Mouse (Mus musculus) limb, embryonic 15.5 days (tissue): ENCODE measurements around the gene Eef1e1. TPM values are rescaled to one million over a fixed set of nuclear protein-coding genes. Genes with fewer than 3 reads are reported as not detected.

Experiments used
- ATAC-seq: fragments of 200-750 bp; cut with Nextera tagmentation; 2 replicates; pipeline ENCODE4 v1.8.0; 2017; ENCODE audit warnings: low read depth, moderate TSS enrichment; ENCODE audit not compliant: insufficient number of reproducible peaks, low FRiP score, low TSS enrichment
- H3K27ac ChIP-seq: fragments of 300-500 bp; sonication (generic); 2 replicates; pipeline ENCODE4 v1.5.1; 2015; ENCODE audit warnings: moderate library complexity, mild to moderate bottlenecking, inconsistent platforms
- H3K27me3 ChIP-seq: fragments of 300-500 bp; sonication (generic); 2 replicates; pipeline ENCODE4 v1.6.1; 2015; ENCODE audit warnings: inconsistent platforms
- H3K36me3 ChIP-seq: fragments of 300-500 bp; sonication (generic); 2 replicates; pipeline ENCODE4 v1.6.1; 2015; ENCODE audit warnings: inconsistent platforms
- H3K4me1 ChIP-seq: fragments of 300-500 bp; sonication (generic); 2 replicates; pipeline ENCODE4 v1.6.1; 2015; ENCODE audit warnings: inconsistent platforms
- H3K4me2 ChIP-seq: fragments of 300-500 bp; sonication (generic); 2 replicates; pipeline ENCODE4 v1.6.1; 2015; ENCODE audit warnings: mild to moderate bottlenecking, inconsistent platforms
- H3K4me3 ChIP-seq: fragments of 300-500 bp; sonication (generic); 2 replicates; pipeline ENCODE4 v1.5.1; 2015; ENCODE audit warnings: mild to moderate bottlenecking, inconsistent platforms
- H3K9ac ChIP-seq: fragments of 300-500 bp; sonication (generic); 2 replicates; pipeline ENCODE4 v1.6.1; 2015; ENCODE audit warnings: inconsistent platforms
- H3K9me3 ChIP-seq: fragments of 300-500 bp; sonication (generic); 2 replicates; pipeline ENCODE4 v1.6.1; 2016; ENCODE audit warnings: inconsistent platforms
- WGBS: fragments of 180-500 bp; shearing (Covaris S2); methylation state at CpG from one replicate; pipeline ENCODE4 v1.1.7; 2015; 5-methylcytosine and 5-hydroxymethylcytosine counted together
- polyA plus RNA-seq: library from polyadenylated mRNA; unstranded; fragments of >200 nt; fragmentation: Nextera tagmentation; extraction: Ambion mirVana; gene quantifications from 2 replicates; pipeline ENCODE4 v1.2.1, GENCODE M21; 2015

Eef1e1 gene
- polyA plus RNA-seq, 1 experiment from 2014 or later, result 36.1 TPM

- H3K4me2 ChIP-seq, result no peak overlapping the region
- 0 out of 2 replicates have a peak, but pooled peaks cover 12% of the 10 kb centered on the region for H3K36me3 ChIP-seq
- no peaks in the 10 kb centered on the region for H3K27me3 ChIP-seq
- H3K27ac ChIP-seq, result no peak overlapping the region
- 71% methylated on average over 17 of the region's 17 CpGs for WGBS
- no peak overlapping the region for H3K9ac ChIP-seq
- no peaks in the 10 kb centered on the region for H3K9me3 ChIP-seq
- ATAC-seq, result no peak
- no peaks in the 10 kb centered on the region for H3K4me1 ChIP-seq
- H3K4me3 ChIP-seq, result no peak overlapping the region
Measured at GRCm38 (mm10) chr13:38602243-38602832, 56.5 kb downstream of the Eef1e1 start.

GRCm38 (mm10) chr13:38600811-38601210, 58.0 kb downstream of the Eef1e1 start:
- H3K36me3 ChIP-seq, result 0 out of 2 replicates have a peak, but pooled peaks cover 12% of the 10 kb centered on the region
- no peaks in the 10 kb centered on the region for H3K9me3 ChIP-seq
- H3K4me3 ChIP-seq, result no peak overlapping the region
- H3K27ac ChIP-seq, result no peak overlapping the region
- H3K4me2 ChIP-seq, result no peak overlapping the region
- no peak overlapping the region for H3K9ac ChIP-seq
- no peaks in the 10 kb centered on the region for H3K4me1 ChIP-seq
- 87% methylated on average over 11 of the region's 11 CpGs for WGBS
- no peak for ATAC-seq
- H3K27me3 ChIP-seq, result no peaks in the 10 kb centered on the region

GRCm38 (mm10) chr13:38597076-38597475, 61.8 kb downstream of the Eef1e1 start:
- no peaks in the 10 kb centered on the region for H3K9me3 ChIP-seq
- 68% methylated on average over 3 of the region's 3 CpGs for WGBS
- no peaks in the 10 kb centered on the region for H3K27me3 ChIP-seq
- no peak overlapping the region for H3K4me3 ChIP-seq
- no peak for ATAC-seq
- no peak overlapping the region for H3K4me2 ChIP-seq
- no peak overlapping the region for H3K27ac ChIP-seq
- no peaks in the 10 kb centered on the region for H3K4me1 ChIP-seq
- no peak overlapping the region for H3K9ac ChIP-seq
- no peaks in the 10 kb centered on the region for H3K36me3 ChIP-seq

- Histone ChIP-seq H3K9me3 (no peaks in the 10 kb centered on the region), H3K27me3 (no peaks in the 10 kb centered on the region)
Measured at GRCm38 (mm10) chr13:38596461-38596860, 62.4 kb downstream of the Eef1e1 start.

More at GRCm38 (mm10) chr13:38596461-38596860, 62.4 kb downstream of the Eef1e1 start:
- no peak for ATAC-seq
- no peak overlapping the region for H3K4me2 ChIP-seq
- WGBS, result 70% methylated on average over 4 of the region's 4 CpGs
- H3K9ac ChIP-seq, result no peak overlapping the region
- no peak overlapping the region for H3K27ac ChIP-seq
- H3K4me1 ChIP-seq, result no peaks in the 10 kb centered on the region
- H3K36me3 ChIP-seq, result no peaks in the 10 kb centered on the region
- H3K4me3 ChIP-seq, result no peak overlapping the region

Other genes starting within 250 kb of the Eef1e1 start
- gene Txndc5, start 130.2 kb downstream of the Eef1e1 start, polyA plus RNA-seq, result 322 and 331 TPM in 2 replicates
- 17.0 and 19.4 TPM in 2 replicates for gene Bloc1s5, start 23.9 kb downstream of the Eef1e1 start, polyA plus RNA-seq